Mouse (Mus musculus): ENCODE measurements around the gene Tkfc. TPM values are rescaled to one million over a fixed set of nuclear protein-coding genes. Genes with fewer than 3 reads are reported as not detected.
A peak's percentile ranks its signal among the peaks of the same experiment; 100 is the strongest.

Tkfc gene
- polyA plus RNA-seq (2015; fragmentation: Nextera tagmentation; extraction: Ambion mirVana) = 15.2 and 15.7 TPM in 2 replicates

- ATAC-seq (ENCODE audit: low FRiP score, low read depth) = peak; percentile 97
- peaks cover 44% of the 10 kb centered on the region for H3K4me1 ChIP-seq
- H3K9ac ChIP-seq = peak within 1 kb of the TSS; percentile 98
- no peaks in the 10 kb centered on the region for H3K9me3 ChIP-seq
- peak within 1 kb of the TSS; percentile 92 for H3K4me3 ChIP-seq
- peak within 1 kb of the TSS; percentile 82 for H3K4me2 ChIP-seq (replicated peaks)
- peak within 1 kb of the TSS; percentile 88 for H3K27ac ChIP-seq
- H3K27me3 ChIP-seq = no peaks in the 10 kb centered on the region
- under 1% methylated on average over 49 of the region's 49 CpGs for WGBS
- peaks cover 36% of the 10 kb centered on the region for H3K36me3 ChIP-seq
These were observed at the start of gene Tkfc, which contains the start of gene Ddb1 for GRCm38 (mm10) chr19:10605293-10605900. TSS of gene Tkfc (minus strand) at chr19:10605654. TSS of gene Ddb1 (plus strand) at chr19:10605327.

DNA sequence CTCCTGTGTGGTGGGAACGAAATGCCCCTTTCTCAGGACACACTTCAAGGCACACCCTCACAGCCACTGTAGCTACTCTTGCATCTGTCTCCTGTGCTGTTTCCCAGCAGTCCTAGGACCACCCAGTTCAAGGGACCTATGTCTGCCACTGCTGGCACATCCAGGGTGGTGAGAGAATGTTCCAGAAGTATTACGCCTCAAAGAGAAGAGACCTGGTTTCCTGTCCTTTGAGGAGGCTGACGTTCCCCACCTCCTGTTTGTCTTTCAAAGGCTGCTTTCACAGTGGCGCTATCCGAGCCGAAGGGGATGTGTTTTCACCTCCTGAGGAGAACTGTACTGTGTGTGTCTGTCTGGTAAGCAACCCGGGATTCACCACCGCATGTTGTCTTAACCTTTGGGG, 42.7 kb upstream of the Tkfc start:
- no peaks in the 10 kb centered on the region for H3K36me3 ChIP-seq
- H3K27me3 ChIP-seq = no peaks in the 10 kb centered on the region
- H3K9ac ChIP-seq = no peak overlapping the region
- no peak overlapping the region for H3K27ac ChIP-seq
- H3K9me3 ChIP-seq = no peaks in the 10 kb centered on the region
- no peaks in the 10 kb centered on the region for H3K4me1 ChIP-seq
- 82% methylated on average over 8 of the region's 8 CpGs for WGBS
- H3K4me2 ChIP-seq (replicated peaks) = no peak overlapping the region
- H3K4me3 ChIP-seq = no peak overlapping the region
- ATAC-seq (ENCODE audit: low FRiP score, low read depth) = no peak

DNA sequence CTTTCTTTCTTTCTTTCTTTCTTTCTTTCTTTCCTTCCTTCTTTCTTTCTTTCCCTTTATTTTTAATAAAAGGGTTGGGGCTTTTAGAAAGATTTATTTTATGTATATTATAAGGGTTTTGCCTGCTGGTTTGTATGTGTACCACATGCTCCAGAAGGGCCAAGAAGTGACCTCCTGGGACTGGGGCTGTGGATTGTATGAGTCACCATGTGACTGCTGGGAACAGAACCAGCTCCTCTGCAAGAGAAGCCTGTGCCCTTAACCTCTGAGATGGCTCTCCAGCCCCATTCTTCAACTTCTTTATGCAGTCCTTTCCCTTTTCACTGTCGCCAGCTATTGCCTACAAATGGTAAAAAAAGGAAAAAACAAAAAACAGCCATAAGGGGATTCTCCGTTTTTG, 40.2 kb upstream of the Tkfc start:
- Histone ChIP-seq H3K9ac (no peak overlapping the region), H3K27me3 (no peaks in the 10 kb centered on the region), H3K4me3 (no peak overlapping the region), H3K27ac (no peak overlapping the region), H3K9me3 (no peaks in the 10 kb centered on the region), H3K4me1 (peaks cover 6% of the 10 kb centered on the region; the same call in 1 of the 2 replicates), H3K4me2 (replicated peaks) (no peak overlapping the region), H3K36me3 (no peaks in the 10 kb centered on the region)
- ATAC-seq (ENCODE audit: low FRiP score, low read depth) = no peak
- 85% methylated on average over 2 of the region's 2 CpGs for WGBS

GRCm38 (mm10) chr19:10640589-10641378, 35.3 kb upstream of the Tkfc start:
- 0 out of 2 replicates have a peak overlapping the region, but pooled peaks have one; percentile 8 for H3K9ac ChIP-seq

GRCm38 (mm10) chr19:10640080-10640479, 34.6 kb upstream of the Tkfc start:
- H3K4me3 ChIP-seq = 0 out of 2 replicates have a peak overlapping the region, but pooled peaks have one; percentile 15
- H3K4me1 ChIP-seq = peaks cover 26% of the 10 kb centered on the region
- peak; percentile 49; the same call in 1 of the 2 replicates for ATAC-seq (ENCODE audit: low FRiP score, low read depth)
- H3K9me3 ChIP-seq = no peaks in the 10 kb centered on the region
- WGBS = 4% methylated on average over 5 of the region's 5 CpGs
- H3K9ac ChIP-seq = 0 out of 2 replicates have a peak overlapping the region, but pooled peaks have one; percentile 8
- H3K36me3 ChIP-seq = no peaks in the 10 kb centered on the region
- H3K4me2 ChIP-seq (replicated peaks) = peak overlapping the region; percentile 44
- H3K27ac ChIP-seq = peak overlapping the region; percentile 67
- no peaks in the 10 kb centered on the region for H3K27me3 ChIP-seq

More at GRCm38 (mm10) chr19:10640589-10641378, 35.3 kb upstream of the Tkfc start:
- Histone ChIP-seq H3K27me3 (no peaks in the 10 kb centered on the region), H3K4me3 (peak overlapping the region; percentile 15; the same call in 1 of the 2 replicates), H3K4me2 (replicated peaks) (peak overlapping the region; percentile 44), H3K27ac (peak overlapping the region; percentile 67), H3K9me3 (no peaks in the 10 kb centered on the region), H3K36me3 (no peaks in the 10 kb centered on the region), H3K4me1 (peaks cover 19% of the 10 kb centered on the region)
- peak; percentile 79 for ATAC-seq (ENCODE audit: low FRiP score, low read depth)
- 39% methylated on average over 13 of the region's 13 CpGs for WGBS

DNA sequence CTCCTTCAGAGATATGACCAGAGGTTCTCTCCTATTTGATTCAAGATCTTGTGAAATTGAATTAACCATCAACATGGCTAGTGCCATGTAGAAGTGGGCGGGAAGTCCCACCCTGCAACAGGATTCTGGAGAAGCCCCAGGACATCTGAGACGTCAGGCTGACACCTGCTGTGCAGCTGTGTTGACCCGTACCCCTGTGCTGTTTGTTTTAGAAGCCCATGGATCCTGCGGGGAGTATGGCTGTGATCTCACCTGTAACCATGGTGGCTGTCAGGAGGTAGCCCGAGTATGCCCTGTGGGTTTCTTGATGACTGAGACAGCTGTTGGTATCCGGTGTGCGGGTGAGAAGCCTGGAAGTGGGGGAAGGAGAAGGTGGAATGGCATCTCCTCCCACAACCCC, 32.4 kb upstream of the Tkfc start:
- Histone ChIP-seq H3K27me3 (no peaks in the 10 kb centered on the region), H3K4me1 (peaks cover 39% of the 10 kb centered on the region), H3K9me3 (no peaks in the 10 kb centered on the region), H3K9ac (no peak overlapping the region), H3K36me3 (no peaks in the 10 kb centered on the region), H3K4me3 (no peak overlapping the region), H3K27ac (no peak overlapping the region), H3K4me2 (replicated peaks) (no peak overlapping the region)
- ATAC-seq (ENCODE audit: low FRiP score, low read depth) = no peak
- WGBS = 57% methylated on average over 7 of the region's 7 CpGs

- peak; percentile 81 for ATAC-seq (ENCODE audit: low FRiP score, low read depth)
- under 1% methylated on average over 21 of the region's 21 CpGs for WGBS
These were observed 29.4 kb upstream of the Tkfc start for GRCm38 (mm10) chr19:10634872-10635318.

GRCm38 (mm10) chr19:10634106-10634871, 28.8 kb upstream of the Tkfc start, which contains the start of gene Vwce:
TSS of gene Vwce (plus strand) at chr19:10634213.
- peak within 1 kb of the TSS; percentile 72 for H3K9ac ChIP-seq
- peak within 1 kb of the TSS; percentile 63; the same call in 1 of the 2 replicates for H3K27ac ChIP-seq
- H3K4me3 ChIP-seq = peak within 1 kb of the TSS; percentile 55
- peaks cover 22% of the 10 kb centered on the region for H3K4me1 ChIP-seq
- H3K9me3 ChIP-seq = no peaks in the 10 kb centered on the region
- ATAC-seq (ENCODE audit: low FRiP score, low read depth) = peak; percentile 83
- 2% methylated on average over 32 of the region's 32 CpGs for WGBS
- peaks cover 28% of the 10 kb centered on the region for H3K36me3 ChIP-seq
- H3K4me2 ChIP-seq (replicated peaks) = peak within 1 kb of the TSS; percentile 97
- H3K27me3 ChIP-seq = no peaks in the 10 kb centered on the region

More at GRCm38 (mm10) chr19:10634872-10635318, 29.4 kb upstream of the Tkfc start:
- Histone ChIP-seq H3K4me1 (peaks cover 26% of the 10 kb centered on the region), H3K4me3 (peak overlapping the region; percentile 55), H3K36me3 (peaks cover 22% of the 10 kb centered on the region), H3K4me2 (replicated peaks) (peak overlapping the region; percentile 97), H3K9ac (peak overlapping the region; percentile 72), H3K27me3 (no peaks in the 10 kb centered on the region), H3K9me3 (no peaks in the 10 kb centered on the region), H3K27ac (peak overlapping the region; percentile 63; the same call in 1 of the 2 replicates)

- WGBS = 68% methylated on average over 5 of the region's 5 CpGs
- Histone ChIP-seq H3K4me1 (peaks cover 33% of the 10 kb centered on the region), H3K36me3 (peaks cover 67% of the 10 kb centered on the region), H3K27me3 (no peaks in the 10 kb centered on the region), H3K9ac (no peak overlapping the region), H3K9me3 (no peaks in the 10 kb centered on the region), H3K4me3 (no peak overlapping the region), H3K4me2 (replicated peaks) (peak overlapping the region; percentile 32; the same call in 1 of the 2 replicates), H3K27ac (no peak overlapping the region)
- no peak for ATAC-seq (ENCODE audit: low FRiP score, low read depth)
These were observed 3.3 kb upstream of the Tkfc start for GRCm38 (mm10) chr19:10608573-10609240.

- 0 out of 2 replicates have a peak, but pooled peaks have one; percentile 0 for ATAC-seq (ENCODE audit: low FRiP score, low read depth)
- Histone ChIP-seq H3K4me3 (peak overlapping the region; percentile 92), H3K27ac (peak overlapping the region; percentile 87), H3K9ac (peak overlapping the region; percentile 98), H3K4me2 (replicated peaks) (peak overlapping the region; percentile 82), H3K27me3 (no peaks in the 10 kb centered on the region), H3K9me3 (no peaks in the 10 kb centered on the region), H3K4me1 (peaks cover 44% of the 10 kb centered on the region), H3K36me3 (peaks cover 40% of the 10 kb centered on the region)
- 5% methylated on average over 20 of the region's 20 CpGs for WGBS
These were observed 608 bp upstream of the Tkfc start for GRCm38 (mm10) chr19:10605901-10606622.

Data from limb, embryonic 13.5 days (tissue).